Mouse (Mus musculus): ENCODE measurements around the gene Pfkp. TPM values are rescaled to one million over a fixed set of nuclear protein-coding genes. Genes with fewer than 3 reads are reported as not detected.
A peak's percentile ranks its signal among the peaks of the same experiment; 100 is the strongest.

Pfkp gene
- polyA plus RNA-seq, 1 experiment from 2014 or later = 75.7 TPM

DNA sequence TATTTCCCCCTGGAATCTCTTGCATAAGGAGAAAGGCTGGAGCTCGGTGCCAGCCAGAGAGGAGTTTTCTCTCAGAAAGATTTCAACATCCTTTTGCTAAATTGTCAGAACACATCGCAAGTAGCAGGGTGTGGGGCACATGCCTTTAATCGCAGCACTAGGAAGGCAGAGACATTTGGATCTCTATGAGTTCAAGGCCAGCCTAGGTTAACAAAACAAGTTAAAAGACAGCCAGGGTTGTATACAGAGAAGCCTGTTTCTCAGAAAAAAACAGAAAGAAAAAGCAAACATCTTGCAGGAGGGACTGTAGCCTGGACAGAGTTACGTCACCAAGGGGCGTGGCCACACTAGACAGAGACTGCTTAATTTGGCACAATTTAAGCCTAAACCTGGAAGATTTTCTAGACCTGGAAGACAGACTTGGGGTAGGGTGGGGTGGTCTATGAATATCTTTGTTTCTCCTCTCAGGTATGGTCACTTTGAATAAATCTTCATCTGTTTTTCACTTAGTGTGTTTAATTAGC lies 9.0 kb downstream of the Pfkp start:
- no peak overlapping the region for H3K4me3 ChIP-seq (ENCODE audit: low read depth, low read length)
- H3K36me3 ChIP-seq (ENCODE audit: control insufficient read depth, insufficient read depth) = peaks cover under 1% of the 10 kb centered on the region; the same call in 1 of the 2 replicates
- H3K4me2 ChIP-seq (replicated peaks; ENCODE audit: low read depth) = no peak overlapping the region
- ATAC-seq = no peak
- WGBS = 42% methylated on average over 5 of the region's 5 CpGs
- no peak for TF ChIP-seq CTCF (IDR thresholded peaks at IDR 0.05; ENCODE audit: low read depth)
- peaks cover 13% of the 10 kb centered on the region for H3K4me1 ChIP-seq (replicated peaks; ENCODE audit: control insufficient read depth, insufficient read depth, low read length)
- no peak overlapping the region for H3K27ac ChIP-seq (ENCODE audit: low read depth, low read length)
- no peaks in the 10 kb centered on the region for H3K9me3 ChIP-seq (ENCODE audit: control insufficient read depth)
- peak overlapping the region; percentile 31; the same call in 1 of the 2 replicates for H3K9ac ChIP-seq (ENCODE audit: low read depth, low read length)
- no peaks in the 10 kb centered on the region for H3K27me3 ChIP-seq (replicated peaks; ENCODE audit: control insufficient read depth, insufficient read depth, low read length)

DNA sequence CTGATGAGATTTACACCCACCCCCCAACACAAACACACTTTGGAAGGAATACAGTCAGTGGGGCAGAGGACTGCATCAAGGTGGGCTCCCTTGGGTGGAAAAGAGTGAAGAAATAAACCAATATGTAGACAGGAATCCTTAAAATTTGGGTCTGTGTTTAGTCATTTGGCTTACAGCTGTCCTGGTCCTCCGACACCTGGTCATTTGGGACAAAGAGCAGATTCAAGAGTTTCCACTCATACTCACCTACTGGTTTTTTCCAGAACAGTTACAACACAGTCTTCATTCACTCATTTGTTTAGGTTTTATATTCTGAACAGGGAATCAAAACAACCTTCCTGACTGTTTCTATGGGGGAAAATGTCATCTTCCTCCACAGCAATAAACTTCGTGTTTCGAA lies 9.6 kb downstream of the Pfkp start:
- no peak for TF ChIP-seq CTCF (IDR thresholded peaks at IDR 0.05; ENCODE audit: low read depth)
- H3K4me3 ChIP-seq (ENCODE audit: low read depth, low read length) = no peak overlapping the region
- 68% methylated on average over 3 of the region's 3 CpGs for WGBS
- no peak for ATAC-seq
- peaks cover 7% of the 10 kb centered on the region; the same call in 1 of the 2 replicates for H3K36me3 ChIP-seq (ENCODE audit: control insufficient read depth, insufficient read depth)
- H3K4me1 ChIP-seq (replicated peaks; ENCODE audit: control insufficient read depth, insufficient read depth, low read length) = peaks cover 15% of the 10 kb centered on the region
- H3K9ac ChIP-seq (ENCODE audit: low read depth, low read length) = no peak overlapping the region
- H3K9me3 ChIP-seq (ENCODE audit: control insufficient read depth) = no peaks in the 10 kb centered on the region
- H3K27ac ChIP-seq (ENCODE audit: low read depth, low read length) = no peak overlapping the region
- no peak overlapping the region for H3K4me2 ChIP-seq (replicated peaks; ENCODE audit: low read depth)
- no peaks in the 10 kb centered on the region for H3K27me3 ChIP-seq (replicated peaks; ENCODE audit: control insufficient read depth, insufficient read depth, low read length)

DNA sequence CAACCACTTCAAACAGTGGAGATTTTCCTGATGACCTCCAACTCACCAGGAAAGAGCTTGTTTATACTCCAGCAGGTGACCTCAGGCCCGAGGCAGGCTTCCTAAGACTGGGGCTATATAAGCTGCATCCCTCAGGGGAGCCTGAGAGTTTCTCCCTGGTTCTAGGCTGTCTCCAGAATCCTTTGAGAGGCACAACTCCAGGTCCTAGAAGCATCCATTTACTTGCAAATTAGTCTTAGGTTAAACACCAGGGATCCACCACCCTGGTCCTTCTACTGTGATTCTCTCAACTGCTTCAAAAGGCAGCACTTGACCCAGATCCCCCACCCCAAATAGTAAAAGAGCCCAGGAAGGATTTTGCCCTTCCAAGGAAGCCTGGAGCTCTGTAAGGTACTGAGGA lies 10.2 kb downstream of the Pfkp start:
- Histone ChIP-seq H3K4me2 (replicated peaks; ENCODE audit: low read depth) (no peak overlapping the region), H3K27ac (ENCODE audit: low read depth, low read length) (no peak overlapping the region), H3K9ac (ENCODE audit: low read depth, low read length) (no peak overlapping the region), H3K27me3 (replicated peaks; ENCODE audit: control insufficient read depth, insufficient read depth, low read length) (no peaks in the 10 kb centered on the region), H3K4me1 (replicated peaks; ENCODE audit: control insufficient read depth, insufficient read depth, low read length) (peaks cover 20% of the 10 kb centered on the region), H3K36me3 (ENCODE audit: control insufficient read depth, insufficient read depth) (peaks cover 8% of the 10 kb centered on the region; the same call in 1 of the 2 replicates), H3K4me3 (ENCODE audit: low read depth, low read length) (no peak overlapping the region), H3K9me3 (ENCODE audit: control insufficient read depth) (no peaks in the 10 kb centered on the region)
- ATAC-seq = no peak
- 17% methylated on average over 1 of the region's 1 CpGs for WGBS
- TF ChIP-seq CTCF (IDR thresholded peaks at IDR 0.05; ENCODE audit: low read depth) = no peak

DNA sequence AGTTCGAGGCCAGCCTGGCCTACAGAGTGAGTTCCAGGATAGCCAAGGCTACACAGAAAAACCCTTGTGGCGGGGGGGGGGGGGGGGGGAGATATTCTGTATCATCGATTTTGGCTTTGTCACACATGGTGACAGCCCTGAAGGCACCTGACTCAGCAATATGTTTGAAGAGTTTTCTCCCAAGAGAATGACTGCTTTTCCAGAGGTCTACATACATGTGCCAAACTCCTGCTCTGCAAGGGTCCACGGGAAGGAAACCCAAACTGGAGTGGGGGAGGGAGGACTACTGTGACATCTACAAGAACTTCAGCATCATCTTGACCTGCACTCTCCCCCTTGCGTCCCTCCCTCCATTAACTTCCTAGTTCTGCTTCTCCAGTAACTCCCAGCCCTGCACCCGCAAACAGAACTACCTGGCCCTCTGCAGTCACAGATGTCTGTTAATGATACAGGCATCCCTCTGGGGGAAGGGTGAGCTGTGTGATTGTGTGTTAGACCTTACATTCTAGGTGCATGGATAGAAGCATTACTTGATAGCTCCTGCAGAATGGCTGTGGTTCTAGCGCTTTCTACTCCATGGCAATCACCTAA lies 10.9 kb downstream of the Pfkp start:
- WGBS = 83% methylated on average over 7 of the region's 7 CpGs
- no peak overlapping the region for H3K9ac ChIP-seq (ENCODE audit: low read depth, low read length)
- TF ChIP-seq CTCF (IDR thresholded peaks at IDR 0.05; ENCODE audit: low read depth) = no peak
- H3K9me3 ChIP-seq (ENCODE audit: control insufficient read depth) = no peaks in the 10 kb centered on the region
- peaks cover 21% of the 10 kb centered on the region for H3K4me1 ChIP-seq (replicated peaks; ENCODE audit: control insufficient read depth, insufficient read depth, low read length)
- H3K27ac ChIP-seq (ENCODE audit: low read depth, low read length) = peak overlapping the region; percentile 90
- no peak overlapping the region for H3K4me3 ChIP-seq (ENCODE audit: low read depth, low read length)
- no peaks in the 10 kb centered on the region for H3K27me3 ChIP-seq (replicated peaks; ENCODE audit: control insufficient read depth, insufficient read depth, low read length)
- no peak overlapping the region for H3K4me2 ChIP-seq (replicated peaks; ENCODE audit: low read depth)
- peaks cover 8% of the 10 kb centered on the region; the same call in 1 of the 2 replicates for H3K36me3 ChIP-seq (ENCODE audit: control insufficient read depth, insufficient read depth)
- no peak for ATAC-seq

DNA sequence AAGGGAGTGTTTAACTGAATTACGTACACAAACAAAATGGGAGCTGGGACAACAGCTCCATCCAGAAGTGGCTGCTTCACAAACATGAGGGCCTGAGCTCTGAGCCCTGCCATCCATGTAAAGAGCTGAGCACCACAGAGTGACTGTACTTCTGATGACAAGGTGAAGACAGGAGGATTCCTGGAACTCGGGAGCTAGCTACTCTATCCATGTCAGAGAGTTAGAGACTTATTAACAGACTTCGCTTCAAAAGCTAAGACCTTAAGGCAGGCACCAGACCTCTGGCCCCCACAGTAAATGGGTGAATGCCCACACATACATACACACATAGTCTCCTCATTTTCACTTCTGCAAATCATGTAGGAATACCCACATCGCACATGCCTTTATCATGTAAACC lies 11.6 kb downstream of the Pfkp start:
- H3K27me3 ChIP-seq (replicated peaks; ENCODE audit: control insufficient read depth, insufficient read depth, low read length) = no peaks in the 10 kb centered on the region
- H3K36me3 ChIP-seq (ENCODE audit: control insufficient read depth, insufficient read depth) = peaks cover 8% of the 10 kb centered on the region; the same call in 1 of the 2 replicates
- no peak for TF ChIP-seq CTCF (IDR thresholded peaks at IDR 0.05; ENCODE audit: low read depth)
- no peak overlapping the region for H3K9ac ChIP-seq (ENCODE audit: low read depth, low read length)
- no peaks in the 10 kb centered on the region for H3K9me3 ChIP-seq (ENCODE audit: control insufficient read depth)
- WGBS = 51% methylated on average over 4 of the region's 4 CpGs
- peak overlapping the region; percentile 22 for H3K4me2 ChIP-seq (replicated peaks; ENCODE audit: low read depth)
- no peak overlapping the region for H3K4me3 ChIP-seq (ENCODE audit: low read depth, low read length)
- H3K27ac ChIP-seq (ENCODE audit: low read depth, low read length) = peak overlapping the region; percentile 90
- peak; percentile 44 for ATAC-seq
- H3K4me1 ChIP-seq (replicated peaks; ENCODE audit: control insufficient read depth, insufficient read depth, low read length) = peaks cover 21% of the 10 kb centered on the region

DNA sequence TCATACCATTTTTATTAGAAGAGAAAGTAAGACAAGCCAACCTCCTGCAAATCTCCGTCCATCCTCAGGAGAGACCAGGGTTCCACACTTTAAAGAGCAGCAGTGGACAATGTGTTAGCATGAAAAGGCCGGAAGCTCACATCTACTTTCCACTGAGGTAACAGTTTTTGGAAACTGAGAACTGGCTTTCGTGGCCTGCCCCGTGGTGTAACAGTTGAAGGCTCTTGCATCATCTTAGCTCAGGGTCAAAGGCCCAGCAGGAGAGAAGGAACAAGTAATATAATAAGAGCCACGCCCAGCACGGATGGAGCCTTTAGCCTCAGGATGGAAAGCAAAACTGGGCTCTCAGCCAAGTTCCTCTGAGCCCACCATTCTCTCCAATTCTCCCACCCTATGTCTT lies 12.1 kb downstream of the Pfkp start:
- H3K36me3 ChIP-seq (ENCODE audit: control insufficient read depth, insufficient read depth) = peaks cover 8% of the 10 kb centered on the region; the same call in 1 of the 2 replicates
- WGBS = 28% methylated on average over 6 of the region's 6 CpGs
- no peak overlapping the region for H3K9ac ChIP-seq (ENCODE audit: low read depth, low read length)
- H3K27me3 ChIP-seq (replicated peaks; ENCODE audit: control insufficient read depth, insufficient read depth, low read length) = no peaks in the 10 kb centered on the region
- H3K4me1 ChIP-seq (replicated peaks; ENCODE audit: control insufficient read depth, insufficient read depth, low read length) = peaks cover 18% of the 10 kb centered on the region
- H3K4me3 ChIP-seq (ENCODE audit: low read depth, low read length) = no peak overlapping the region
- H3K9me3 ChIP-seq (ENCODE audit: control insufficient read depth) = no peaks in the 10 kb centered on the region
- H3K27ac ChIP-seq (ENCODE audit: low read depth, low read length) = peak overlapping the region; percentile 90
- no peak for TF ChIP-seq CTCF (IDR thresholded peaks at IDR 0.05; ENCODE audit: low read depth)
- peak overlapping the region; percentile 22 for H3K4me2 ChIP-seq (replicated peaks; ENCODE audit: low read depth)
- peak; percentile 78 for ATAC-seq
